Mouse (Mus musculus): ENCODE measurements around the gene Cpeb4.

DNA sequence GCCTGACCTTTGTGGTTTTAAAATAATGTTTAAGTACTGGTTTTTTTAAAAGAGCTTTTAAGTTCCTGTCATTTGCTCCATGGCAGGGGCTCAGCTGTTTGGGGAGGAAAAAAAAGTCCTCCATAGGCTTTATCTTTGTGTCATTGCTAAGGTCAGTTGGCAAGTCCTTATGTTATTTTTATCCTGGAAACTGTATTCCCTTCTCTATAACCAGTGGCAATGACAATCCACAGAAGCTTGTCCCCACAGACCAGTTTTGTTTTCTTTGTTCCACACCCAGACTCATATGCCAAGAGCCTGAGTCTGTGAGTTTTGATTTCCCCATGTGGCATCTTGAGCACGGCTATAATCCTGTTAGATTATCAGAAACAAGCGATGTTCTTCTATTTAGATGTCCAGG, 21.6 kb downstream of the Cpeb4 start:
- no peak for TF ChIP-seq POLR2A (IDR thresholded peaks at IDR 0.05; ENCODE audit: low read depth, low read length)
- no peak for TF ChIP-seq CTCF (IDR thresholded peaks at IDR 0.05; ENCODE audit: extremely low read depth, insufficient read length, insufficient replicate concordance, low read depth, low read length)
